Mouse (Mus musculus) embryonic facial prominence, embryonic 15.5 days (tissue): ENCODE measurements at regions not wholly inside any gene's neighbourhood (a gene's known extent, or its start where the extent isn't known, plus 50 kb on each side); places are given as distances from the start of the nearest gene placed in this dataset.

ENCODE experiments used
- ATAC-seq: fragments of 200-750 bp; cut with Nextera tagmentation; 2 replicates; pipeline ENCODE4 v1.8.0; 2017; ENCODE audit warnings: low read depth, moderate TSS enrichment; ENCODE audit not compliant: insufficient number of reproducible peaks, low FRiP score, low TSS enrichment
- H3K27ac ChIP-seq: fragments of 300-500 bp; sonication (generic); replicated peaks from 2 replicates; pipeline ENCODE4 v1.5.1; 2015; ENCODE audit warnings: mild to moderate bottlenecking, inconsistent platforms
- H3K27me3 ChIP-seq: fragments of 300-500 bp; sonication (generic); 2 replicates; pipeline ENCODE4 v1.6.1; 2015; ENCODE audit warnings: inconsistent platforms
- H3K36me3 ChIP-seq: fragments of 300-500 bp; sonication (generic); 2 replicates; pipeline ENCODE4 v1.6.1; 2015; ENCODE audit warnings: mild to moderate bottlenecking, inconsistent platforms
- H3K4me1 ChIP-seq: fragments of 300-500 bp; sonication (generic); 2 replicates; pipeline ENCODE4 v1.6.1; 2015; ENCODE audit warnings: inconsistent platforms
- H3K4me2 ChIP-seq: fragments of 300-500 bp; sonication (generic); replicated peaks from 2 replicates; pipeline ENCODE4 v1.6.1; 2015; ENCODE audit warnings: mild to moderate bottlenecking, inconsistent platforms
- H3K4me3 ChIP-seq: fragments of 300-500 bp; sonication (generic); replicated peaks from 2 replicates; pipeline ENCODE4 v1.5.1; 2015; ENCODE audit warnings: mild to moderate bottlenecking, inconsistent platforms
- H3K9ac ChIP-seq: fragments of 300-500 bp; sonication (generic); 2 replicates; pipeline ENCODE4 v1.6.1; 2015; ENCODE audit warnings: inconsistent platforms
- H3K9me3 ChIP-seq: fragments of 300-500 bp; sonication (generic); replicated peaks from 2 replicates; pipeline ENCODE4 v1.6.1; 2016; ENCODE audit warnings: inconsistent platforms
- WGBS: fragments of 180-500 bp; shearing (Covaris S2); methylation state at CpG from one replicate; pipeline ENCODE4 v1.1.7; 2015; 5-methylcytosine and 5-hydroxymethylcytosine counted together

DNA sequence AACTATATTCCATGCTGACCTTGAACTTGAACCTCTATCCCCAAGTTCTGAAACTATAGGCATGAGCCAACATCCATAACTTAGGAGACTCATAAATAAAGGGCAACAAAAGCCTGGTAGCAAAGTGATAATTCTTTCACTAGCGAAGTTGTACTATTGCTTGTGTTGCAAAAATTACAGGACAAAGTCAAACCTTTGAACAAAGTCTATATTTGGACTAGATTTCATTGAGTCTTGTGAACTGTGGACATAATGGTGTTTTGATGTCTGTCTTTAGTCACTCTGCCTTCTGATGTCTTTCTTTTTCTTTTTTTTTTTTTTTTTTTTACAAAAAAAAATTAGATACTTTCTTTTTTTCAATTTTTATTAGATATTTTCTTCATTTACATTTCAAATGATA lies 594.5 kb downstream of the Etv1 start:
- WGBS, result 88% methylated on average over 1 of the region's 1 CpGs
- H3K36me3 ChIP-seq, result no peaks in the 10 kb centered on the region

More for the DNA sequence above, 594.5 kb downstream of the Etv1 start:
- no peak overlapping the region for H3K27ac ChIP-seq
- ATAC-seq, result no peak
- no peaks in the 10 kb centered on the region for H3K9me3 ChIP-seq
- no peak overlapping the region for H3K4me3 ChIP-seq
- H3K27me3 ChIP-seq, result no peaks in the 10 kb centered on the region
- H3K9ac ChIP-seq, result no peak overlapping the region
- no peak overlapping the region for H3K4me2 ChIP-seq
- H3K4me1 ChIP-seq, result no peaks in the 10 kb centered on the region
